Mouse (Mus musculus) neural tube, embryonic 14.5 days (tissue): ENCODE measurements around the gene Izumo1. TPM values are rescaled to one million over a fixed set of nuclear protein-coding genes. Genes with fewer than 3 reads are reported as not detected.

Experiments used
- ATAC-seq: fragments of 200-750 bp; cut with Nextera tagmentation; 2 replicates; pipeline ENCODE4 v1.8.0; 2017; ENCODE audit warnings: low read depth, mild to moderate bottlenecking, moderate TSS enrichment, moderate library complexity
- H3K27ac ChIP-seq: fragments of 300-500 bp; sonication (generic); 2 replicates; pipeline ENCODE4 v1.5.1; 2014; ENCODE audit warnings: low read depth, mild to moderate bottlenecking, control low read depth, low read length, moderate library complexity, mixed read lengths
- H3K27me3 ChIP-seq: fragments of 300-500 bp; sonication (generic); 2 replicates; pipeline ENCODE4 v1.6.1; 2014; ENCODE audit warnings: low read length; ENCODE audit not compliant: control insufficient read depth, insufficient read depth
- H3K36me3 ChIP-seq: fragments of 300-500 bp; sonication (generic); 2 replicates; pipeline ENCODE4 v1.6.1; 2014; ENCODE audit warnings: low read length, mixed read lengths; ENCODE audit not compliant: control insufficient read depth, insufficient read depth
- H3K4me1 ChIP-seq: fragments of 300-500 bp; sonication (generic); 2 replicates; pipeline ENCODE4 v1.6.1; 2014; ENCODE audit warnings: low read length; ENCODE audit not compliant: control insufficient read depth, insufficient read depth
- H3K4me2 ChIP-seq: fragments of 300-500 bp; sonication (generic); 2 replicates; pipeline ENCODE4 v1.6.1; 2014; ENCODE audit warnings: mild to moderate bottlenecking, low read depth, low read length, control low read depth
- H3K4me3 ChIP-seq: fragments of 300-500 bp; sonication (generic); 2 replicates; pipeline ENCODE4 v1.5.1; 2014; ENCODE audit warnings: low read depth, low read length, control low read depth, mixed read lengths
- H3K9ac ChIP-seq: fragments of 300-500 bp; sonication (generic); replicated peaks from 2 replicates; pipeline ENCODE4 v1.6.1; 2014; ENCODE audit warnings: low read depth, mild to moderate bottlenecking, control low read depth, low read length, mixed read lengths
- H3K9me3 ChIP-seq: fragments of 300-500 bp; sonication (generic); 2 replicates; pipeline ENCODE4 v1.6.1; 2016; ENCODE audit warnings: low read length; ENCODE audit not compliant: control insufficient read depth
- WGBS: fragments of 180-500 bp; shearing (Covaris S2); extraction: QIAGEN DNeasy Blood & Tissue Kit; methylation state at CpG from one replicate; pipeline ENCODE4 v1.1.7; 2014; 5-methylcytosine and 5-hydroxymethylcytosine counted together
- polyA plus RNA-seq: library from polyadenylated mRNA; unstranded; fragments of >200 nt; fragmentation: Nextera tagmentation; extraction: Ambion mirVana; gene quantifications from 2 replicates; pipeline ENCODE4 v1.2.1, GENCODE M21; 2014

Gene Izumo1
- polyA plus RNA-seq: not detected in 2 replicates

DNA sequence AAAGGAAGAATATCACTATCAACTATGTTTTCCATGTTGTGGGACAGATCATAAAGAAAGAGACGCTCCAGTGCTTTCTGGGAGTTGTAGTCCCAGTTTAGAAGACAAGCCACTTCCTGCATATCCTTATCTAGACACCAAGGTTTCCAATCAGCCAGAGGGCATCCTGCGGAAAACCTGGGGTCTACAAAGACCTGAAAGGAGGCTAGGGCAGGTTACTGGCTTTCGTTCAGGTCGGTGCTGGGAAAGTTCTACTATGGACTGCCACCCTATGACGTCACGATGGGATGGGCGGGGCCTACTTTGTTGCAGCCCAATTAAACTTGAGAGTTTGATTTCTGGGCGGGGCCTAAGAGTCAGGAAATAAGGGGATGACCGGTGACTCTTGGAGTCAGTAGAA lies at the start of gene Izumo1:
TSS of gene Izumo1 (plus strand) at position 369 of the 400 bp plus-strand sequence.
- Histone ChIP-seq H3K4me3 (no peak within 1 kb of the TSS), H3K36me3 (no peaks in the 10 kb centered on the region), H3K27ac (no peak within 1 kb of the TSS), H3K9me3 (no peaks in the 10 kb centered on the region), H3K9ac (no peak within 1 kb of the TSS), H3K4me1 (no peaks in the 10 kb centered on the region), H3K27me3 (peaks cover 11% of the 10 kb centered on the region), H3K4me2 (no peak within 1 kb of the TSS)
- no peak for ATAC-seq
- 34% methylated on average over 9 of the region's 9 CpGs for WGBS

DNA sequence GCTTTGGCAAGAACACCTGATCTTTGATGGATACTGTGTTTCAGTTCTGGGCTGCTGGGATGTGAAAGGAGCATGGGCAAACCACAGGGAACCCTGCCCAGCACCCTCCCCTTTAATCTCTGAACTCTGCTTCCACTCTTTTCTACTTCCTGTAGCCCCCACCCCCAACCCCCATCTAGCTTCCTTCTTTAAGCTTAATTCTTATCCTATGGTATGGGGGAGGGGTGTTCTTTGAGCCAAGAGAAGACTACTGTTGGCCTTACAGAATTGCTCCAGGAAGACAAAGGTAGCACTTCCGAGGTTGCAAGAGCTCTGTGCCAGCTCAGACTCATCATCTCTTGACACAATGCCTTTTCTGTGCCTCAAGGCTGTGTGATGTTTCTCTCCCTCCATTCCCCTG lies 49.6 kb upstream of the Izumo1 start:
- no peaks in the 10 kb centered on the region; the same call in 1 of the 2 replicates for H3K36me3 ChIP-seq
- ATAC-seq: no peak
- no peak overlapping the region for H3K4me3 ChIP-seq
- no peak overlapping the region for H3K4me2 ChIP-seq
- H3K27ac ChIP-seq: no peak overlapping the region
- no peaks in the 10 kb centered on the region; the same call in 1 of the 2 replicates for H3K27me3 ChIP-seq
- 58% methylated on average over 1 of the region's 1 CpGs for WGBS
- H3K9ac ChIP-seq: no peak overlapping the region
- H3K9me3 ChIP-seq: no peaks in the 10 kb centered on the region
- peaks cover 5% of the 10 kb centered on the region; the same call in 1 of the 2 replicates for H3K4me1 ChIP-seq

- Histone ChIP-seq H3K4me1 (peaks cover 5% of the 10 kb centered on the region; the same call in 1 of the 2 replicates), H3K4me3 (no peak overlapping the region), H3K9ac (no peak overlapping the region), H3K36me3 (peaks cover 4% of the 10 kb centered on the region; the same call in 1 of the 2 replicates), H3K27ac (no peak overlapping the region), H3K4me2 (no peak overlapping the region), H3K9me3 (no peaks in the 10 kb centered on the region), H3K27me3 (no peaks in the 10 kb centered on the region; the same call in 1 of the 2 replicates)
- WGBS: 86% methylated on average over 8 of the region's 8 CpGs
- no peak for ATAC-seq
These were observed 47.7 kb upstream of the Izumo1 start for GRCm38 (mm10) chr7:45573954-45574353.

DNA sequence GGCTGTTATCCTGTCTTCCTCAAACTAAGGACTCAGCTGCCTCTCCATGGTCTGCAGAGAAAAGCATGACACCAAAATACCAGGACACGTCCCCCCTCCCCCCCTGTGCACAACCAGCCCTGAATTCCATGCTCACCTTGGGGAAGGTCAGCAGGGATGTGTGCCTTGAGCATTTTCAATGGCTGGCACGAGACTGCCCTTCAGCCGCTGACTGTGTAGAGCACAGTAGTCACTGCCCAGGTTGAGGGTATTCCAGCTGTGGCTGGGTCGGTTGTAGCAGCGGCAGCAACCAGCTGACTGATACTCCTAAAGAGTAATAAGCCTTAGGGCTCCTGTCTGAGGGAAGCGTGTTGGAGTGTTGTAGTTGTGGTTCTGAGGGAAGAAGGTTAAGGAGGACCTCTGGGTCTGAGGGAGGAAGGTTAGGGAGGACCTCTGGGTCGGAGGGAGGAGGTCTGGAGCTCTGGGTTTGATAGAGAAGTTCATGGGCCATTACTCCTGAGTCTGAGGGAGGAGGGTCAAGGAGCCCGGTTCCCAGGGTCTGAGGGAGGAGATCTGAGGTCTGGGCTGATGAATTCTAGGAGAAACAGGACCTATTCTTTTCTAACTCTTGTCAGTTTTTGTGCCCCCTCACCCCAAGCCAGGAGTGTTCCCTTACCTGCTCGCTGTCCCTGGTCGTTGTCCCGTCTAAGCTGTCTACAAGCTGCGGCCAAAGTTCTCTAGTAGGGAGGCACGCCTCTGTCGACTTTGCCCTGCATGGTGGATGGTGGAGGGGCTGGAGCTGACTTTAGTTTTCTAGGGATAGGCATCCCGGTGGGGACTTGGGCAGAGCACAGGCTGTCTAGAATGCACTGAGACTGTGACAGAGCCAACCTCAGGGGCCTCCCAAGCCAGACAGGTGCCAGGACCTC lies 46.9 kb upstream of the Izumo1 start:
- 85% methylated on average over 15 of the region's 15 CpGs for WGBS
- no peaks in the 10 kb centered on the region; the same call in 1 of the 2 replicates for H3K27me3 ChIP-seq
- 0 out of 2 replicates have a peak overlapping the region, but pooled peaks have one; percentile 7 for H3K9ac ChIP-seq
- H3K27ac ChIP-seq: no peak overlapping the region
- H3K36me3 ChIP-seq: peaks cover 4% of the 10 kb centered on the region; the same call in 1 of the 2 replicates
- no peak for ATAC-seq
- peaks cover 5% of the 10 kb centered on the region; the same call in 1 of the 2 replicates for H3K4me1 ChIP-seq
- no peak overlapping the region for H3K4me3 ChIP-seq
- H3K9me3 ChIP-seq: no peaks in the 10 kb centered on the region
- H3K4me2 ChIP-seq: no peak overlapping the region

- H3K4me3 ChIP-seq: no peak overlapping the region
- no peaks in the 10 kb centered on the region for H3K27me3 ChIP-seq
- no peaks in the 10 kb centered on the region for H3K4me1 ChIP-seq
- H3K9me3 ChIP-seq: no peaks in the 10 kb centered on the region
- WGBS: 93% methylated on average over 6 of the region's 6 CpGs
- no peak overlapping the region for H3K27ac ChIP-seq
- H3K36me3 ChIP-seq: peaks cover 3% of the 10 kb centered on the region; the same call in 1 of the 2 replicates
- H3K9ac ChIP-seq: no peak overlapping the region
- no peak overlapping the region for H3K4me2 ChIP-seq
- no peak for ATAC-seq
These were observed 35.7 kb upstream of the Izumo1 start for GRCm38 (mm10) chr7:45585923-45586322.

- no peaks in the 10 kb centered on the region for H3K27me3 ChIP-seq
- no peaks in the 10 kb centered on the region for H3K9me3 ChIP-seq
- no peaks in the 10 kb centered on the region for H3K4me1 ChIP-seq
- no peak overlapping the region for H3K27ac ChIP-seq
- 91% methylated on average over 23 of the region's 23 CpGs for WGBS
- H3K36me3 ChIP-seq: peaks cover 3% of the 10 kb centered on the region; the same call in 1 of the 2 replicates
- H3K4me3 ChIP-seq: no peak overlapping the region
- ATAC-seq: no peak
- H3K9ac ChIP-seq: no peak overlapping the region
- H3K4me2 ChIP-seq: no peak overlapping the region
These were observed 33.7 kb upstream of the Izumo1 start for GRCm38 (mm10) chr7:45587631-45588592.

GRCm38 (mm10) chr7:45589173-45589572 lies 32.4 kb upstream of the Izumo1 start:
- no peaks in the 10 kb centered on the region for H3K9me3 ChIP-seq
- no peaks in the 10 kb centered on the region for H3K4me1 ChIP-seq
- ATAC-seq: peak; percentile 98
- peak overlapping the region; percentile 60 for H3K4me2 ChIP-seq
- H3K27me3 ChIP-seq: no peaks in the 10 kb centered on the region
- H3K9ac ChIP-seq: no peak overlapping the region
- peak overlapping the region; percentile 70 for H3K27ac ChIP-seq
- H3K4me3 ChIP-seq: peak overlapping the region; percentile 25
- peaks cover 3% of the 10 kb centered on the region; the same call in 1 of the 2 replicates for H3K36me3 ChIP-seq
- 5% methylated on average over 19 of the region's 19 CpGs for WGBS

DNA sequence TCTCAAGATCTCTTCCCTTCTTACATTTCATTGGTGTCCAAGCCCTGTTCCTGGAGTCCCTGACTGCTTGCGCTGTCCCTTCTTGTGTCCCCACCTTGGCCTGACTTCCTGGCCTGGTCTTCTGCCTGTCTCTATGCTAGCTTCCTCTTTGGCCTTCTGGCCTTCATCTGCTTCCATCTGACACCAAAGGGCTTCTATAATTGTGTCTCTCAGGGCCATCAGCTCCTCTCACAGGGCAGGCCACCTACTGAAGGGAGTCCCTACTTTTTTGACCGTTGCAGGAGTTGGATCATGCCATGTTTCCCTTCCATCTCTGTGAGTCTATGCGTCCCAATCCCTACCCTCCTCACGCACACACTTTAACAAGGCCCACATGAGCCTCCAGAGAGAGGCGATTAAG lies 31.7 kb upstream of the Izumo1 start:
- no peak overlapping the region for H3K27ac ChIP-seq
- H3K9me3 ChIP-seq: no peaks in the 10 kb centered on the region
- peaks cover 2% of the 10 kb centered on the region; the same call in 1 of the 2 replicates for H3K36me3 ChIP-seq
- no peak for ATAC-seq
- H3K4me2 ChIP-seq: no peak overlapping the region
- no peaks in the 10 kb centered on the region for H3K27me3 ChIP-seq
- no peak overlapping the region for H3K9ac ChIP-seq
- 95% methylated on average over 5 of the region's 5 CpGs for WGBS
- no peaks in the 10 kb centered on the region for H3K4me1 ChIP-seq
- H3K4me3 ChIP-seq: no peak overlapping the region
